Mouse (Mus musculus) yolk sac, embryonic 10.5 days (tissue): ENCODE results near the gene Plekhb1.

Experiments used
- DNase-seq: peaks from one replicate; pipeline ENCODE4 v3.0.0-alpha.2; 2017; ENCODE audit warnings: low spot score

Plekhb1 gene

DNA sequence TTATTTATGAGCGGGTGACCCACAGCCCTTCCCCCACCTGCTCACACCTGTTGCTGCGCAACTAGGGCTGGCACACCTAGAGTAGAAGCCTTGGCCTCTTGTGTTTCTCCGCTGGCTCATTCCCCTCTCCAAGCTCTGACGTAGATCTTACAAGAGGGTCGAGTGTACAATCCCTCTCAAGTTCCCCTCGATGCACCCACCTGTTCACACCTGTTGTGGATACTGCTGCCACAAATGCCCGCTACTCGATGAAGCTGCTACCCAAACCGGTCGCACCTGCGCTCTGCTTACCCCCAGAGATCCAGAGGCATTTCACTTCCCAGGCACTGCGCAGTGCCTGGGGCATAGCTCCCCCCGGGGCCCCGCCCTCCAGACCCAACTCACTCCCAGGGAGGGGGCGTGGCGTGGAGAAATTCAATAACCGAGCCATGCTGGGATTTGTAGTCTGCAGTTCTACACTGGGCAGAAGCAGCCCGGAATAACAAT is 4.1 kb downstream of the Plekhb1 start:
- DNase-seq = peak; percentile 32

- no peak for DNase-seq
These were observed 5.5 kb downstream of the Plekhb1 start for GRCm38 (mm10) chr7:100656739-100657138.

- no peak for DNase-seq
These were observed 7.8 kb downstream of the Plekhb1 start for GRCm38 (mm10) chr7:100654441-100654840.

GRCm38 (mm10) chr7:100653480-100654266 is 8.5 kb downstream of the Plekhb1 start:
- DNase-seq = no peak

DNA sequence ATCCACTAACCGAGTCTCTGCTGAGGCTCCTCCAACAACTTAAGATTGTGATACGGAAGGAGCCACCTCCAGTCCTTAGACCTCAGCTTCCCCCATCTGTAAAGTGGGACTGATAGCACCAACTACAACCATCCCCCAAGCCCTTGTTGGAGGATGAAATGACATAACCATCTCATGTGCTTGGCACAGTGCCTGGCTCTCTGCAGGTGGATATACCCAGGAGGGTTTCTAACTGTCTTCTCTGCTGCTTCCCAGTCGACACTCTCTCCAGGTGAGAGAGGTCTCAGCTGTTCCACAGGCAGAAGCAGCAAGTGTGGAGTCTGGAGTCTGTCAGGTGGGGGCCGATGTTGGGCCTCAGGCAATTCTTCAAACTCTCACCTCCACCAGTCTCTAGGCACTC is 11.2 kb downstream of the Plekhb1 start:
- no peak for DNase-seq

DNA sequence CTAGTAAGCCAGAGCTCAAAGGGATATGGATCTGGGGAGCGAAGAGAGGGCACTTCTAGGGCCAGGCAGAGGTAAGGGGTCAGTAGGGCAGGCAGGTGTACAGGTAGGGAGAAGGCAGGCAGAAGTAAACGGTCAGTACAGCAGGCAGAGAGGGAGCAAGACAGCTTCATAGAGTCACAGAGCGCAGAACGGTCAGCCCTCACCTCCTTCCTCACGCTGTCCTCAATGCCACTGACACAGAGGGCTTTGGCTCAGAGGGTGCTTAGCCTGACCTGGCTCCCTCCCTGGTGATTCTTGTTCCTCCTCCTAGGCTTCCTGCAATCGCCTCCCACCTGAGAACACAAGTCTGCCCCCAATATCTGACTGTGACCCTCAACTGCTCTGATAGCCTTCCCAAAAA is 11.8 kb downstream of the Plekhb1 start:
- no peak for DNase-seq

DNA sequence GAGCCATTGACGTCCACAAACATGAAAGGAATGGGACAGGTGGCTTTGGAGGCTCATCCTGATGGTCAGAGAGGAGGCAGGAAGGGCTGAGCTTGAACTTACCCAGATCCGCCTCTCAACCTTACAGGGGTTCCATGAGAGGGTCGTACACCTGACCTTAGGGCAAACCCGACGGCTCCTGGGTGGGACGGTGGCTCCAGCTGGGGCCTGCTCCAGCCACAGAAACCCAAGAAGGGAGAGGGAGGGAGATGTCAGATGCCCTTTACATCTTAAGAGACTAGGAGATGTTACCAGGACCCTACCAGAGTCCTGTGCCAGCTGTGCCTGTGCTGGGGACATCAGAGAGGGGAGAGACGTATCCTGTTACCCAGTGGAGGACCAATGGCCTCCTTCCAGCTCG is 12.4 kb downstream of the Plekhb1 start:
- DNase-seq = no peak

- no peak for DNase-seq
These were observed 13.1 kb downstream of the Plekhb1 start for GRCm38 (mm10) chr7:100649095-100649494.

GRCm38 (mm10) chr7:100645147-100645546 is 17.1 kb downstream of the Plekhb1 start:
- no peak for DNase-seq

- no peak for DNase-seq
These were observed 19.8 kb downstream of the Plekhb1 start for GRCm38 (mm10) chr7:100642413-100642812.

GRCm38 (mm10) chr7:100637657-100638056 is 24.6 kb downstream of the Plekhb1 start:
- DNase-seq = no peak

DNA sequence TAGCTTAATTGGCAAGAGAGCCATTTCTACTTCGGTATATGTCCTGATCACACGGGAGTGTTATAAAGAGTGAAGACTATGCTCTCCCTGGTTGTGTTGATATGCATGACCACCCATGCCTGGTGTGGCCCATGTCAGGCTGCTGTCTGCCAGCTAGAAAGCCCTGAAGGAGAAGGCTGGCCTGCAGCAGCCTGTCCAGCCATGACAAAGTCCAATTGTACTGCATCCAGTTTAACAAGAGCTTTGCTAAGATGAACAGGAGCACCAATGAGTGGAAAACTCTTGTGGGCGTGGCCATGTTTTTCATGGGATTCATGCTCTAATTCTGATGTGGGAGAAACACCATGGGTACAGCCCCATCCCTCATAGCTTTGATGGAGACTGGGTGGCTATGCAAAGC is 37.7 kb downstream of the Plekhb1 start:
- DNase-seq = no peak

DNA sequence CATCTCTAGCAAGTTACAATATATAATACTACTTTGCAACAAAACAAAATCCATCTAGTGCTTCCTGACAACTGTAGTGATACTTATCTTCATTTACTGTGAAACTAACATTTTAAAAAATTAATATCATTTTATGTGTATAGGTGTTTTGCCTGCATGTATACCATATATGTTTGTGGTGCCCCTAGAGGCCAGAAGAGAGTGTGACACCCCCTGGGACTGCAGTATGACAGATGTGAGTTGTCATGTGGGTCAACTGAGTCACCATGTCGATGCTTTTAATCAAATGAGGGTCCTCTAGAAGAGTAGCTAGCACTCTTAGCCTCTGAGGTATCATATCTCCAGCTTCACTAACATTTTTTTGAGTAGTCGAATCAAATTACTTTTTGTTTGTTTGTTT is 39.9 kb downstream of the Plekhb1 start:
- DNase-seq = no peak

DNA sequence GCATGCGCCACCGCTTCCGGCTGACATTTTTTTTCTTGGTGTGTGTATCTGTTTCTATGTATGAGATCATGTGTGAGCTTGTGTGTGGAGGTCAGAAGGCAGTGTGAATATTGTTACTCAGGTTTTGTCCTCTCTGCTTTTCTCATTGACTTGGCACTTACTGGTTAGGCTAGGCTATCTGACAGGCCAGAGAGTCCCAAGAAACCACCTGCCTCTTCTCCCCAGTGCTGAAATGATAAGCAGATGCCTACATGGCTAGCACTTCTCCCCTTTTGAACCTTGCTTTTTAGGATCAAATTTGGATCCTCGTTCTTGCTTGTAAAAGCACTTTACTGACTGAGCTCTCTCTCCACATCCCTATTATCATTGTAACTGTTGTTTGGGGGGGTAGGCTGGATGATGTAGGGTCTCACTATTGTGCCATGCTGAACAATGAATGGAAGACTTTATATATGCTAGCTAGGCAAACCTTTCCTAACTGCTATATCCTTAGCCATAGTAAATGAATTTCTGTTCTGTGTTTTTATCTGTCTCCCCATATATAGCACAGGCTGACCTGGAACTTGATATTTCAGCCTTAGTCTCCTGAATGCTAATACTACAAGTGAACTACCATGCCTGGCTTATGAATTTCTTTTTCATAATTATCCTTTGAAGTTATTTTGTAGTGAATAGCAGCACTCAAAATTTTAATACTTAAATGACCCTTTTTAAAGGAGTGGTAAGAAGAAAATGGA is 45.9 kb downstream of the Plekhb1 start:
- DNase-seq = no peak

GRCm38 (mm10) chr7:100608910-100609309 is 53.3 kb downstream of the Plekhb1 start:
- no peak for DNase-seq

DNA sequence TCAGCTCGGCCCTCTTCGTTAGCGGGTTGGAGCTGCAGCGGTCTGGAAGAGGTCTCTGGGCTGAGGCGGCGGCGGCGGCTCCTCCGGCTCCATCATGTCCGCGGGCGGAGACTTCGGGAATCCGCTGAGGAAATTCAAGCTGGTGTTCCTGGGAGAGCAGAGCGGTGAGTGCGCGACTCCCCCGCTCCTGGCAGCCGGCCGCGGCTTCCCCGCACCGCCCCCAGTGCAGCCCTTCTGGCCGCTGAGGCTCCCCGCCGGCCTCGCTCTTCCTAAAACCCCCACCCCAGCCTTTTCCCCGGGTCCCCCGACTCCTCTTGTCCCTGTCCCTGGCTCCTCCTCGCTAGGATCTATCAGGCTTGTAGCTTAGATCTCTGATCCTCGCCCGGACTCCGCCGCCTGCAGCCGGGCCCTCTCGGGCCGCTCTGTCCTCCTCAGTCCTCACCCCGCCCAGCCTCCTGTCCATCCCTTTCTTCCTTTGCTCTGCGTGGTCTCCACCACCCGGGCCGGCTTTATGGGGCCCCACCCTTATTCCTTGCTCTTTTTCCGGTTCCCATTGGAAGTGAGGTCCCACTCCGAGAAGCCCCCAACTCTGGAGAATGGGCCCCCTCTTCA is 54.0 kb downstream of the Plekhb1 start, which contains the start of gene Mrpl48:
TSS of gene Mrpl48 (minus strand) at position 172 of the 612 bp plus-strand sequence.
- peak; percentile 69 for DNase-seq

DNA sequence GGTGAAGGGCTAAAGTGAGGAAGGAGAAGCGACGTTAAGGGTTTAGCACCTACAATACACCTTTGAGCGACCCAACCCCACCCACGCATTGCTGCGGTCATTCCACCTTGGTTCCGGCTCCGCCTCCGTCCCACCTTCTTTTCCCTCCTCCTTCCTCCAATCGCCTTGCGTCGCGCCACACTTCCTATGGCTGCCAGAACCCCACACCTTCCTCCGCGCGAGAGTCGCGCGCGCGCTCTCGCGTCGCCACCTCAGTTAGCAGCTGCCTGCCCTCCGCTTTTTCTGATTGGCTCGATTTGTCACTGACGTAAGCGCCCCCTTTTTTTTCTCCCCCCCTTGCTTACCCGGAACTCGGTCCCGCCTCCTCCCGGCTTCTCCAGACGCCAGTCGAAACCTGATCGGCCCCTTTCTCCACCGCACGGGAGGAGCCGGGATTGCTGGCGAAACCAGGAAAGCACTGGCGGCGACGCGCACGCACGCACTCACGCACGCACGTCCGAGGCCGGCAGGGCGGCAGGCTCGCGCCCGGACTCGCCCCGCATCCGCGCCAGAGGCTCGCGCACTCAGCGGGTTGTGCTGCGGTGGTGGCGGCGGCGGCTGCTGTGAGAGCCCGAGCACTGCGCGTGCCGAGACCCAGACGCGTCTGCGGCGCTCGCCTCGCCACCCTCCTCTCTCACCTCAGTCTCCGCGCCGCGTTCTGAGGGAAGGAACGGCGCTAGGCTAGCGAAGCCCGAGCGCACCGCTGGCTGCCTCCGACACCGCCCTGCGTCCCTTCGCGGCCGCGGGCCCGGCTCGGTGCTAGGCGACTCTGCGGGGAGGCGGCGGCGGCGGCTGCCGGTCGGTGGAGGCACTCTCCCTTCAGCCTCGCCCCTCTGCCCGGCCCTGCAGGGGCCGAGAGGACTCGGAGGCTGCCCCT is 54.7 kb downstream of the Plekhb1 start, which contains the start of gene Rab6a:
TSS of gene Rab6a (plus strand) at position 197 of the 916 bp plus-strand sequence.
- DNase-seq = peak; percentile 100

DNA sequence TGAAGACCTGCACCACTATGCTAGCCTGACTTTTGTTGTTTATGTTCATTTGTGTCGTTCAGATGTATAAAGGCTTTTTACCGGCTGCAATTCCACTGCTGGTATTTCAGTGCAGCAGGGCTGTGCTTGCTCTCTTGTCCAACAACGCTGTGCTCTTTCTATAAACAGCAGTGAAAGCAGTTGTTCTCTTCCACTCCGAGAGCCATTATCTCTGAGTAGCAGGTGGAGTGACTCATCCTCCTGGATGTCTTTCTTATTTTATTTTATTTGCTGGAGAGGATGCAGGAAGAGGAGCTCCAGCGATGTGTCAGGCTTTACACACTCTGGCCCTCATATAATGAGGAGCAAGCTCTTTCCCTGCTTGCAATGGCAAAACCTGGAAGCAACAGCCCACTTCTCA is 62.0 kb downstream of the Plekhb1 start:
- DNase-seq = no peak

DNA sequence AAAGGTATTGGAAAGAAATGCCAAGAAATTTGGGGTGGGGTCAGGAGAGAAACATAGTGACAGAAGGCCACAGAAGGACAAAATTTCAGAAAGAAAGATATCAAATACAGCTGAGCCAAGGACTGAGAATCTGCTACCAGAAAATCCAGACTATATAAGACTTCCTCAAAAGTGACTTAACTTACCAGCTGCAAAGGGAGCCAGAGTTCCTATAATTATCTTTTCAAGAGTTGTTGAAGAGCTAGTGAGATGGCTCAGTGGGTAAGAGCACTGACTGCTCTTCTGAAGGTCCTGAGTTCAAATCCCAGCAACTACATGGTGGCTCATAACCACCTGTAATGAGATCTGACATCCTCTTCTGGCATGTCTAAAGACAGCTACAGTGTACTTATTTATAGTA is 68.9 kb downstream of the Plekhb1 start:
- DNase-seq = no peak
